Mouse (Mus musculus): ENCODE data around the gene Gm10300.

Gene Gm10300

DNA sequence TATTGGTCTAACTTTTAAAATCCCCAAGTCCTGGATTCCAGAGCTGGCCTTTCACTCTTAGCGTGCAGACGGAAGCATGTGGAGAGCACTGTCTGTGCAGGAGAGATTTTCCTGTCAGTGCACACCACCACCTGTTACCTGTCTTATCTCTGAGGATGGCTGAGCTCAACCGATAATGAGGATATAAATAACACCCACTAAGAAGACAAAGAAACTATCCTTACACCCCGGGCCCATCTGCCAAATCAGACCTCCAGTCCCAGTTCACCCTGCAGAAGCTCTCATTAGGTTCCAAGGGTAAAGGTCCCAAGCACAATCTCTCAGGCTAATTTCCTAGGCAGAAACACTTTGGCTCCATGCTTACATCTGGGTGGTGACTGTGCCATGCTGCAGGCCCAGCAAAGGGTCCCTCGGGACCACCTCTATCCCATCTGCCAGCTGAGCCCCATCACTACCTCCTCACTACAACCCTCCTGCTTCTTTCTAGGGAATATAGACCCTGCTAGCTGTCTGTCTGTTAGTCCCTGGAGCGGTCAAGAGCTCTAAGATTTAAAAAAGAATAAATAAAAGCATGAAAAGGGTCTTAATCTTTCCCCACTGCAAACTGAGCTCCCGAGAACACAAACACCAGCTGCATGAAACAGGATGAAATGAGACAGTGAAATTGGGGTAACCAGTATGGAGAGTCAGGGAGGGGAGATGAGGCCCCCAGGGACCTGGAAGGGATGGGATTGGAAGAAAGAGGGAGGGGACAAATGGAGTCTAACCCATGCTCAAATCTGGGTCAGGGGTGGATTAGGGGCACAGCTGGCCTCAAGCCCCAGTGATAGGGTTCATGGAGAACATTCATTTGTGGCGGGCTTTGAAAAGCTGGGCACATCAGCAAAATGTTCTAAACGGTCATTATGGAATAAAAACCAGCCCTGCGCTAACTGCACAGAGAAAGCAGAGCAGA is 22.9 kb upstream of the Gm10300 start:
- in situ Hi-C loops (cut with MseI, MboI) = no loop called here

DNA sequence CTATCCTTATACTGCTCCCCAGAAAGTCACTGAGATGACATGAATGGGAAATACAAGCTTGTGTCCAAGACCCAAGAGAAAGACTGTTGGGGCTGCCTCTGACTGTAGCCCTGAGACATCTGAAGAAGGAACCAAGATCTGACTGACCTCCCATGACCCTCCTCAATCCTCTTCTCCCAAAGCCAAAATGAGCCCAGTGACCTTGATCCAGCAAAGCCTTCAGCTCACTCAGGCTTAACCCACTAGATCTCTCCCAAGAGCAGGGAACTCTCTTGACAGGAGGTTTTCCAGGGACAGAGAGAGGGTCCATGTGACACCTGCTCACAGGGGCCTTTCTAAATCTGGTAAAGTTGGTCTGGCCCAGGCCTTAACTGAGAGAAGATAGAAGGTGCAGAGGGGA is 17.2 kb upstream of the Gm10300 start:
- in situ Hi-C loops (cut with MseI, MboI) = no loop called here

DNA sequence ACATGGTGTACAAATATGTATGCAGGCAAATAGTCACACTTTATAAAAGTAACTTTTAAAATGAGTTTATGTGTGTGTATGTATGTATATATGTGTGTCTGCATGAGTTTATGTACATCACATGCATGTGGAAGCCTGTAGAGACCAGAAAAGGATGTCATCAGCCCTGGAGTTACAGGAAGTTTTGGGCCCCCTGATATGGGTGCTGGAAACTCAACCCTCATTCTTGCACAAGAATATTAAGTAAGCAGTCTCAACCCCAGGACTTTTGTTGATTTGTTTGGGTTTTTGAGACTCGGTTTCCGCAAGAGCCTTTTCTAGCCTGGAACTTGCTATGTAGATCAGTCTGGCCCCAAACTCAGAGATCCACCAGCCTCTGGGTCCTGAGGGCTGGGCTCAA is 15.0 kb upstream of the Gm10300 start:
- in situ Hi-C loops (cut with MseI, MboI) = no loop called here

DNA sequence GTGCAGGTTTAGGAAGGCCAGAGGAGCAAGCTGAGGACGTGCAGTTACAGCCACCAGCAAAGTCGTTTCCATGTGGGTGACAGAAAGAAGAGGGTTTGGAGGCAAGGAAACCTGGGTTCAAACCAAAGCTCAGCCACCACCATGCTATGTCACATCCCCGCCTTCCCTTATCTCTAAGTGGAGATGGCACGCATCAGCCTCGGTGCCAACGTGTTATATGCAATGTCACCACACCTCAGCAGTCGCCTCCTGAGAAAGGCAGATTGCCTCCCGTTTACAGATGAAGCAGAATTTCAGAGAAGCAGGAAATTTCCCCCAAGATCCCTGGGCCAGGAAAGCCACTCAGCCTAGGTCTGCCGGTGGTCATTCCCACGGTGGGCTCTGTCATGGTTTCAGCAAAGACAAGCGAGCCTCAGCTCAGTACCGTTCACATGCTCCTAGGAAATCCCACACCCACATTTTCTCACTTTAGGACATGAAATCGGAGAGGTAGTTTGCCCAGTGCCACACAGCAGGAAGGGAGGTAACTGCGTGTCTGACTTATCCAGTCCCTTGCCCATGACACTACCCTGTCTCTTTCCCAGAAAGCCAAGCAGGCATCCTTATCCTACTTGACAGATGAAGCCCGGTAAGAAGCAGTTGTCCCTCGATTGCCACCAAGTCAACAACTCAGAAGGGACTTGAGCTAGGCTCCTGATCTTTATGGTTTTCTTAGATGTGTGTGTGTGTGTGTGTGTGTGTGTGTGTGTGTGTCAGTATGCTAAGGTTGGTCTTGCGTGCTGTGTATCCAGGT is 14.3 kb upstream of the Gm10300 start:
- in situ Hi-C loops (cut with MseI, MboI) = no loop called here

DNA sequence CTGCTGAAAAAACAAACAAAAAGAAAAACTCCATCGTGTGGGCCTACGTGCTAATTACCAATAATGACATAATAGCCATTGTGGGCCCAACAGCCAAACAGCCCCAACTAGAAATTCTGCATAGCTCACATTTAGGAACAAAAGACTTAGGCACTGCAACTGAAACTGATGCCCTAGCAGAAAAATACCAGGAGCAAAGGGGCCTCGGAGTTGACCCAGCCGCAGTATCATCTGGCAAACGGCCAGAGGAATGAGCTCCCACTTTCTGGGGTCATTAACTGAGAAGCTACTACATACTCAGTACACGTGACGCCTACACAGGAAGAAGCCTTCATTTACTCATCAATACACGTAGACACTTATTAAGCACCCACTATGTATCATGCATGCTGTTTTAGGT is 12.2 kb upstream of the Gm10300 start:
- in situ Hi-C loops (cut with MseI, MboI) = no loop called here

DNA sequence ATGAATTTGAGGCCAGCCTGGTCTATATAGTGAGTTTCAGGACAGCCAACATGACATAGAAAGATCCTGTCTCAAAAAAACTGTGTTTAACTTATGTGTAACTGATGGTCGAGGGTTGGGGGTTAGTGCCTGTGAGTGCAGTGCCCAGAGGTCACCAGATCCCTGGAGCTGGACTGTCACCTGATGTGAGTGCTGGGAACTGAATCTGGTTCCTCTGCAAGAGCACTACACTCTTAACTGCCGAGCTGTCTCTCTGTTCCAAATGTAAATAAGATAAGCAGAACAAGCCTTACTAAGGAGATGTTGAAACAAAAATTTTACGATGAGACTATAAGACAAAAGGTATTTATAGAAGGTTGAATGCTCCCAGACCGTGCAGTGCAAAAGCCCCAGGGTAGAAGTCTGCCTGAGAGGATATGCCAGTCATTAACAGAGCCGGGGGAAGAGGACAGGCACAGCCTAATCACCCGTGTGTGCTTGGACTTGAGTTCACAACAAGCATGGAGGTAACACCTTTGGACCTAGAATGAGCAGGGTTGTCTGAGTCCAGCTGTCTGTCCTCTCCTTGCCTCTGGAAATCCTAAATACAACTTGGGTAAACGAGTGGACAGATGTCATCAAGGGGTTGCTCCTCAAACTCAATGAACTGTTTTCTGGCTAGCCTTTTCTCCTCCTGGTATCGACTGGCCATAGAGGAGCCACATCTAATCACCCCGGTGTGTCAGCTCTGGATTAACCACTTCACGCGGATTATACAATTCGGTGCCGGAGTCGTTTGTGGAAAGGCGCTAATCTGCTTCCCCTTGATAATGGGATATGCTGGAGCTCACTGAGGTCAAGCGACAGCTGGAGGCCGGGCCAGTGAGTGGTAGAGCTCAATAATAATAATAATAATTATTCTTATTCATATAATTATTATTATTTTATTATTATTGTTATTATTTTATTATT is 11.3 kb upstream of the Gm10300 start:
- in situ Hi-C loops (cut with MseI, MboI) = no loop called here

DNA sequence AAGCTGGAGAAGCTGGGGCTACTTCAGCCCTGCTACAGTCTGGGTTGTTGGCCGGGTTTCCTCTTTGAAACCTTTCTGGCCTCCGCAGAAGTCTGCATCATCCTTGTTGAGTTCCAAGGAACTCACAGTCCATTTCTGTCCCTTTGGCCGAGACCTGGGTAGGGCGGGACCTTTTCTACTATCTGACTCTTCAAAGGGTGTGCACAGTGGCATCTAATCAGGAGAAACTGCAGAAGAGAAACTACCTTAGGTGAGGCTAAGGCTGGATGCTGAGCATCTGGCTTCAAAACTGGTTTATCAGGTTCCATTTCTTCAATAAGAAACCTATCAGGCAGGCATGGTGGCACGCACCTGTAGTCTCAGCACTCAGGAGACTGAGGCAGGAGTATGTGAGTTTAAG is 9.9 kb upstream of the Gm10300 start:
- in situ Hi-C loops (cut with MseI, MboI) = no loop called here

DNA sequence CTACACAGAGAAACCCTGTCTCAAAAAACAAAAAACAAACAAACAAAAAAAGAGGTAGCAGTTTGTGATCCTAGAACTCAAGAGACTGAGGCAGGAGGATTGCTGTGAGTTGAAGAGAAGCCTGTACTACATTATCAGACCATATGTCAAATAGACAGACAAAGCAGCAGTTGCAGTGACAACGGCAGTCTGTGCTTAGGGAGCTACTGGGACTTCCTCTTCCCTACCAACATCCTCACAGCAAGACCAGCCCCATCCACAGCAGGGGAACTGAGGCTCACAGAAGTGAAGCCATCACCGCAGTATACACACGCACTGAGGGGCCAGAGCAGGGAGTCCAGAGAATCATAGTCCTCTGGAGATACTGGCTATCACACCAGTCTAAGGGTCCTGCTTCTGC is 8.9 kb upstream of the Gm10300 start:
- in situ Hi-C loops (cut with MseI, MboI) = no loop called here

DNA sequence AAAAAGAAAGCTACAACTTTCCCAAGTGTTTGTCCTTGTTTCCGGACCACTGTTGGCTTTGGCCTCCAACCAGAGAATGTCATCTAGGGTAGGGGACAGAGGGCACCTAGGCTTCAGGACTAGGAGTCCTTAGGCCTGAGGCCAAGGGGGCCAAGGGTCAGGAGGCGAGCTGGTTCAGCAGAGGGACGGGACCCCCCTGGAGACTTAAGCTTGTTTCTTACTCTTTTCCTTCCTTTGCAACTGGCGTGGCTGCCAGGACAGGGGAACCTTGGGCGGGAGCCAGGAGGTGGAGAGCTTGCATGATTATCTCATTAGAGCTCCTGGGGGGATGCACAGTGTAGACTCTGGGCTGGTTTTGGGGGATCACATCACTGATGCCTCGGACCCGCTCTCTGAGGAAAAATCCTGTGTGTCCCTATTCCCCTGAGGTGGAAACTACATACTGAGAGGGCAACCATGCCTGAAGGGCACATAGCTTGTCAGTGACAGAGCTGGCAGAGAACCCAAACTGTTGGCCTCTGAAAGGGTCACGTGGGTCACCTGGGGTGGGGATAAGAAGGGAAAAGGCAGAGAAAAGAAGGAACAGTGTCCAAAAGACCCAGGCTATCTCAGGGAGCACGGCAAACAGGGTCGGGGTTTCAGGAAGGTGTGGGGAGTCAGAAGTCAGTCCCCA is 8.3 kb upstream of the Gm10300 start:
- in situ Hi-C loops (cut with MseI, MboI) = no loop called here

DNA sequence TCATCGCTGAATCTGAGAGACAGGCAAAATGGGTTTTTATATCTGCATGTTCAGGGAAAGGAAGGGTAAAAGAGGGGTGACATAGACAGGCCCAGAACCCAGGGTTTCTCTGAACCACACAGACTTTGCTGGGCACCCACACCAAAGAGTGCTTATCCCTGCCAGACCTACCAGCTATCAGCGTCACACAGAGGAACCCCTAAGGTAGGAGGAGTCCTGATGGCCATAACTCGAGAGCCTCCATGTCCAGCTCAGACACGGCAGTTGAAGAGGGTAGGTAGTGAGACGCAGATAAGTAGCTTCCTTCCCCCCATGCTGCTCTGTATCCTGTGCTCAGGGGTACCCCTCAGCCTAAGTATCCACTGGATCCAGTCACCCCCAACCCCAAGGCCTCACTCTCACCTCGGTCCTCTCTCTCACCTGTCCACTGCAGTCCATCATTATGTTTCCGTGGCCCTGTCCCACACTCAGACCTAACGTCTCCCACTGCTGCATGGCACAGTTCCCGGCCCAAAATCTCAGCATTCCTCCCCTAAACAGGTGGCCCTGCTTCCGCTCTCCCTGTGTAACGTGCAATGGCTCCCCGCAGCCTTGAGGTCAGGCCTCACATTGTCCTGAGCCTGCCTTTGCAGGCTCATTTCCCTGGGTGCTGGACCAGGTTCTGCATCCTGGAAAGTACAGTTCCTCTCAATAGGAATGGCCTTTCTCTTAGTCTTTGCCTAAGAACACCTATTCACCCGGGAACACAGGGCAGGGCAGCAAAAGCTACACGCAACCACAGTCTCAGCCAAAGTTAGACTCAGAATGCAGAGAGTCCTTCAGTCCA is 7.2 kb upstream of the Gm10300 start:
- in situ Hi-C loops (cut with MseI, MboI) = no loop called here

DNA sequence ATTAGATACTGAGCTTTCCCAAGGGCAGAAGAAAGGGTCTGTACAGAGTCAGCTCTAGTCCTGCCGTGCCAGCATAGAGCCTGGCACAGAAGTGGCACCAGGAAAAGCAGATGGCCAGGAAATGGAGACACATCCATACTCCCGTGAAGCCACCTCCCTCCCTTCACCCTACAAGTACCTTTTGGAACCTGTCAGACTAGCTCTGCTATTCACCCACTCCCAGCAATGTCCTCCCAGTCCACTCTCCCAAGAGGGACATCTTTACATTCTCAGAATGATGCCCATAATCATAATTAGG is 6.6 kb upstream of the Gm10300 start:
- in situ Hi-C loops (cut with MseI, MboI) = no loop called here

DNA sequence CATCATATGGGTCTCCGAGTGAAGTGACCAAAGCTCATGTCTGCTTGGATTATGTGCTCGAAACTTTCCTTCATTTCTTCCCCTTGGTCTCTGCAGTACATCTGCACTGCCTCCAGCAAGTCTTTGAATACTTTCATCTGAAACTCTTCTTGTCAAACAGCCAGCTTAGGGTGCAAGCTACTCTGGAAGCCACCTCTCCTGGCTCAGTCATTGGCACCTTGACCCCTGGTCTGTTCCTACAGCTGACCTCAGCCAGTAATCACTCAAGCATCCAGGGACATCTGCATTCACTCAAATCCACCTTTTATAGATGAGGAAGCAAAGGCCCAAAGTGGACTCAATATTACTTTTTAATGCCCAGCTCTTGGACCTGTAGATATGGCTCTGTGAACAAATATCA is 2.8 kb upstream of the Gm10300 start:
- in situ Hi-C loops (cut with MseI, MboI) = no loop called here

DNA sequence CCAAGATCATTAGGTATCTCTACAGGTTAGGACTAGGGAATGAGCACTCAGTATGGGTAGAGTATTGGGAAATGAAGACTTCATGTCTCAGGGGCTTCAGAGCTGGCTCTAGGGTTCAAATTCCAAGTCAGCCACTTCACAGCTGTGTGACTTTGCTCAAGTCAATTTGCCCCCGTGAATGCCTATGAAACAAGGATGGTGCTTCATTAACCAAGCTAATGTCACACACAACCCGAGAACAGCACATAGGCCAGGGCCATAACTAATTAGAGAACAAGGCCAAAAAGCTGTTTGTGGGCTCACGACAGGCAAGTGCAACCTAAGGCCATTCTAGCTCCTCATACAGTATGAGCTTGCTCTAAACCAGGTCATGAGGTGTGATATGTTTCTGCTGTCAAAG is 2.3 kb upstream of the Gm10300 start:
- in situ Hi-C loops (cut with MseI, MboI) = no loop called here

DNA sequence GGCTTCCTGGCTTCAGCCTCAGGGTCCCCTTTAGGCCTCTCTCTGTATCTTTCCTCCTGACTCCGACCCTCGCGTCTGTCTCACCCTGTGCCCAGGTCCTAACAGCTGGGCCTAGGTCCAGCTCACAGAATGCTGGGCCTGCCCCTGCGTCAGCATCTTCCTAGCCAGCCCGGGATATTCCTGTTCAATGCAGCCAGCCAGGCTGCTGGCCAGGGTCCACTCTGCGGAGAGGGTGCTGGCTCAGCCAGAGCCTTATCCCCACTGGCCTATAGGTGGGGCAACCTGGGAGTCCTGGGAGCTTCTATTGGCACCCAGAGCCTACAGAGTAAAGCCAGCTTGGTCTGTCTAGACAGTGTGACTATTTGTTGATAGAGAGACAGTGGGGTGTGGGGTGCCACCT is 1.6 kb upstream of the Gm10300 start:
- in situ Hi-C loops (cut with MseI, MboI) = no loop called here

DNA sequence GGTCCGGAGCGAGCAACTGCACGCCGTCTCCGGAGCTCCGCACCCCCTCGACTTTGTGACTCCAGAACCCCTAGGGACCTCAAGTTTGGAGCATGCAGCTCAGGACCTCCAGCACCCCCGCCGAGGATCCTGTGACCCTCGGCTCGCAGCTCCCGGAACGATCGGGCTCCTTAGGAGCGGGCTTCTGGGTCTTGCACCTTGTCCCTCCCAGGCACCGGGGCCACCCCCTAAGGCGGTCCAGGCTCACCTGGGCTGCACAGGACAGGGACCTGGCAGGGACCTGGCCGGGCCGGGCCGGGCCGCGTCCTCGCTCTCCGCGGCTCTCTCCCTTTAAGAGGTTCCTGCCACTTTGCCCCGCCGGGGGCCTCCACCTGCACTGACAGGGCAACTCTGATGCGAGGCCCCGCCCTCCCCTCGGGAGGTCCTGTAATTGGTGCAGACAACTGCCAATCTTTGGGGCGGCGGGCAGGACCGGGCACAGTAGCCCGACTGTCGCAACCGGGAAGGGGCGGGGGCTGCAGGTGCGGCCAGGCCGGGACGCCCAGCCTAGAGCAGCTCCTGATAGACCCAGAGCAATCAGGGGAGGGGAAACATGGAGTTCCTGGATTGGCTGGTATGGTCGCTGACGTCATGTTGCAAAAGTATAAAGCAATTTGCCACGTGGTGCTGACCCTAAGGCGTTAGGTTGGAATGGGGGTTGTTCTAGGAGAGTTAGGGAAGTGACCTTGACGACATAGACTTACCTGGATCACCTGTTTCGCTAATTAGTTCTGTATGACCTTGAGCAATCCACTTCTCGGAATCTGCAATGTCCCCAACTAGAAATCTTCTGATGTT is 654 bp downstream of the Gm10300 start, which contains the start of gene Epb41:
Epb41 (minus strand) TSS at position 389 of the 837 bp plus-strand sequence.
- in situ Hi-C loops (cut with MseI, MboI) = loop anchor here in 1 of 2 experiments (5.0 kb wide), 1 partner anchor 33 kb away; no protein-coding TSS in a partner anchor

DNA sequence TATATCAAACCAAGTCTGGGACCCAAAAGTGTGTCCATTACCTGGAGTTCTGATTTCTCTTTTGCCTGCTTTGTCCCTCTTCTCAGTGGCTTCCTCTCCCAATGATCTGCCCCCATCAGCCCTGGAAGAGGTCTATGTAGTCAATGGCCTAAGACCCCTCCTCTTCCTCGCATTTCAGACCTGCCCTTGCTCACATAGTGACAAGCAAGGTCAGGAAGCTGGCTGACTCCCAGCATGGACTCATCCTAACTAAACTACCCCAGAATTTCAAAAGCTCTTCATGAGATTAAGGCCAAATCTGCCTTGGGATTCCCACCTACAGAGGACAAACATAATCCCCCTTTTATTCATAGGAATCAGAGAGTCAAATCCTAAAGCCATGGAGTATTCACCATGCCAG is 1.3 kb downstream of the Gm10300 start:
- in situ Hi-C loops (cut with MseI, MboI) = loop anchor here in 1 of 2 experiments (5.0 kb wide), 1 partner anchor 33 kb away; no protein-coding TSS in a partner anchor

DNA sequence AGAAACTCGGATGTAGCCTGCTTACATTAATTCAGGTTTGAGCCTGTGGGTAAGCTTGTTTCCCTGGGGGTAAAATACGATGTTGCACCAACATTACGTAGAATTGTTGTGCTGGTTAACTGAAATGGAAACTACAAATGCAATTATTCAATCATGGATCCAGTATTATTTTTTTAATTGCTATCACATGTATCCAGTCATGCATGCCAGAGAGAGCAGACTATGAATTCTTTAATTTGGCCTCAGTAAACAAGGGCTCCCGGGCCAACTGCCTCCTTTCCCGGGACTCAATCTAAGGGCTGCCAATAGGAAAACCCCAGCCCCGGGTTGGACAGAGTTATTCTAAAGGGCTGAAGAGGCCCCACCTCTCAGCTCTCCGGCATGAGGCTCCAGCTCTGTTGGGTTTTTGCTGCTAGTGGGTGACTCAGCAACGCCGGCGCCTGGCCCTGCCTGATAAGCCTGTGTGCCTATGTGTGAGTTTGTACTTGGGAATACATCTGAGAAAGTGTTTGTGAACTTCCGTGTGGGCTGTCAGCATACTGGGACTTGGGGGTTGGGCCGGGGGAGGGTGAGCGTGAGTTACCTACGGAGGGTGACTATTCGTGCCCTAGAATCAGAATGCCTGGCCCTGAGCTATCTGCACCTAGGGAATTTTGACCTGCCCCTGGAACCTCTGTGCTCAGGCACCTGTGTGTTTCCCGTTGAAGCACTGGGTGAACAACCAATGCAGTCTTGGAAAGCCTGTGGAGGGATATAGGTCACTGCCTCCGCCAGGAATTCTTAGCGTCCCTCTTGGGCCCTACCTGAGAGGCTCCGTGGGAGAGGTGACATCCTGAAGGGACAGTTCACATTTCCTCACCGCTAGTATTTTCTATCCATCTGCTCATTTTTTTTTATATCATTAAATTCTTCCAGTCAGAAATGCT is 2.2 kb downstream of the Gm10300 start:
- in situ Hi-C loops (cut with MseI, MboI) = loop anchor here in 1 of 2 experiments (5.0 kb wide), 1 partner anchor 34 kb away; no protein-coding TSS in a partner anchor

DNA sequence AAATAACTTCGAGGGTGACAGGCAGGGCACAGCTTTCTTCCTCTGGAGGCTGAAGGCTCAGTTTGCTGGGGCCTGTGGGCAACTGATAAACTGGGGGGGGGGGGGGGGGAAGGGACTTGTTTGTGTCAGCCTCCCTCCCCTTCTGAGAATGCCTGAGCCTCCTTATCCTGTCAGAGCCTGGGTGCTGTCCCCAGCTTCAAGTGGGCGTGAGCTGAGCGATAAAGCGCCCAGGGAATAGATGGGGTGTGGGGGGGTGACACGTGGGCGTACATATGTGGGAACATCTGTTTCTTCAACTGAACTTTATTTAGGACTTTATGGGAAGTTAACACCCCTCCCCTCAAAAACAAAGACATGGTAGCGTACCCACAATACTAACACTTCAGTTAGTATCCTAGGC is 2.9 kb downstream of the Gm10300 start:
- in situ Hi-C loops (cut with MseI, MboI) = loop anchor here in 1 of 2 experiments (5.0 kb wide), 1 partner anchor 35 kb away; no protein-coding TSS in a partner anchor

Data from mouse trophoblast stem cell (cell line).